Mouse (Mus musculus) lung, postnatal 0 days (tissue): ENCODE measurements around the gene 2410015M20Rik.

Source experiments
- CTCF ChIP-seq: IDR thresholded peaks from 2 replicates; pipeline ENCODE4 v1.5.1; 2016; ENCODE audit warnings: antibody characterized with exemption, mild to moderate bottlenecking
- EP300 ChIP-seq: IDR thresholded peaks from 2 replicates; pipeline ENCODE4 v1.6.1; 2016; ENCODE audit warnings: antibody characterized with exemption, mild to moderate bottlenecking, control low read depth

DNA sequence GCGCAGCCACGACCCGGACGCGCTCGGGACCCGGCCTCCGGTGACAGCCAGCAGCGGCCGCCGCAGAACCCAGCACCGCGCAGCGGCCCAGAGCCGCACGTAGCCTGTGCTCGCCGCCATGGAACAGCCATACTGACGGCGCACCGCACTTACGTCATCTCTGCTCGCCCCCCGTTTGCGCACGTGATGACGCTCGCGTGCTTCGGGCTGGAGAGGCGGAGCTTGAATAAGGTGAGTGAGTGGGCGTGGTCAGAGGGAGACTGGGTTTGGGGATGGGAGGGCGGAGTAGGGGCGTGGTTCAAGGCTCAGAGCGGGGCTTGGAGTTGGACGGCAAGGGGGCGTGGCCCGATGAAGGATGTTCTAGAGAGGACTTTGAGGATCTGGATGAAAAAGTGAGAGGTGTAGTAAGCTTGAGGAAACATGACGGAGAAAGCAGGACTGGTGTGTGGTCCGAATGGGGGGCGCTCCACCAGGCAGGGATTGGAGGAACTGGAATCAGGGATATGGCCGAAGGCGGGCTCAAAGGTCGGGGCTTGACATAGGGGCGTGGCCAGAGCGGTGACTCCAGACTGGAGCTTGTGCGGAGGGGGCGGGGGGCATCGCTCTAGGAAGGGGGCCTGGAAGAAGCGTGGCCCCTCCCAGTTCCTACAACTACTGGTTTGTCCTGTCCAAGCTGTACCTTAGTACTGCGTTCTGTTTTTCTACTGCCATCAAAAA is 17.3 kb upstream of the 2410015M20Rik start, which contains the start of gene Lonp1:
- no peak for TF ChIP-seq CTCF
- no peak for TF ChIP-seq EP300
